Mouse (Mus musculus): Measurements from ENCODE around the gene Rfx8. TPM values are rescaled to one million over a fixed set of nuclear protein-coding genes. Genes with fewer than 3 reads are reported as not detected.

Gene Rfx8
- polyA plus RNA-seq, 1 experiment from 2014 or later: 0.23 TPM

GRCm38 (mm10) chr1:39729919-39730318 is 9.1 kb upstream of the Rfx8 start:
- no peak for ATAC-seq
- no peaks in the 10 kb centered on the region for H3K27me3 ChIP-seq (replicated peaks; ENCODE audit: control insufficient read depth, insufficient read depth, low read length)
- no peak overlapping the region for H3K4me3 ChIP-seq (ENCODE audit: low read length)
- H3K4me1 ChIP-seq (ENCODE audit: control insufficient read depth, insufficient read depth, low read depth, low read length): no peaks in the 10 kb centered on the region; the same call in 1 of the 2 replicates
- no peaks in the 10 kb centered on the region for H3K36me3 ChIP-seq (ENCODE audit: control insufficient read depth, insufficient read depth, low read length)
- H3K9ac ChIP-seq (ENCODE audit: low read depth, low read length): no peak overlapping the region
- no peak overlapping the region for H3K27ac ChIP-seq (ENCODE audit: low read depth, low read length)
- H3K4me2 ChIP-seq (ENCODE audit: low read length): no peak overlapping the region
- H3K9me3 ChIP-seq (ENCODE audit: control insufficient read depth, low read length): no peaks in the 10 kb centered on the region
- WGBS: 81% methylated on average over 6 of the region's 6 CpGs

- 20% methylated on average over 9 of the region's 9 CpGs for whole genome bisulfite sequencing
- Histone ChIP-seq H3K27me3 (replicated peaks; ENCODE audit: control insufficient read depth, insufficient read depth, low read length) (no peaks in the 10 kb centered on the region), H3K9me3 (ENCODE audit: control insufficient read depth, low read length) (no peaks in the 10 kb centered on the region), H3K4me3 (ENCODE audit: low read length) (peak overlapping the region; percentile 63), H3K9ac (ENCODE audit: low read depth, low read length) (peak overlapping the region; percentile 81), H3K4me1 (ENCODE audit: control insufficient read depth, insufficient read depth, low read depth, low read length) (peaks cover 11% of the 10 kb centered on the region), H3K4me2 (ENCODE audit: low read length) (peak overlapping the region; percentile 96), H3K27ac (ENCODE audit: low read depth, low read length) (no peak overlapping the region), H3K36me3 (ENCODE audit: control insufficient read depth, insufficient read depth, low read length) (no peaks in the 10 kb centered on the region)
- ATAC-seq: 0 out of 2 replicates have a peak, but pooled peaks have one; percentile 27
Measured at GRCm38 (mm10) chr1:39721351-39721726, 542 bp upstream of the Rfx8 start.

- ATAC-seq: no peak
- WGBS: 22% methylated on average over 2 of the region's 2 CpGs
- Histone ChIP-seq H3K4me1 (ENCODE audit: control insufficient read depth, insufficient read depth, low read depth, low read length) (peaks cover 11% of the 10 kb centered on the region), H3K9me3 (ENCODE audit: control insufficient read depth, low read length) (no peaks in the 10 kb centered on the region), H3K36me3 (ENCODE audit: control insufficient read depth, insufficient read depth, low read length) (no peaks in the 10 kb centered on the region), H3K4me3 (ENCODE audit: low read length) (peak overlapping the region; percentile 63; the same call in 1 of the 2 replicates), H3K27ac (ENCODE audit: low read depth, low read length) (no peak overlapping the region), H3K27me3 (replicated peaks; ENCODE audit: control insufficient read depth, insufficient read depth, low read length) (no peaks in the 10 kb centered on the region), H3K4me2 (ENCODE audit: low read length) (peak overlapping the region; percentile 96), H3K9ac (ENCODE audit: low read depth, low read length) (peak overlapping the region; percentile 81)
Measured at GRCm38 (mm10) chr1:39720186-39720585, 611 bp downstream of the Rfx8 start.

- H3K4me1 ChIP-seq (ENCODE audit: control insufficient read depth, insufficient read depth, low read depth, low read length): peaks cover 2% of the 10 kb centered on the region
- H3K9ac ChIP-seq (ENCODE audit: low read depth, low read length): no peak overlapping the region
- H3K4me2 ChIP-seq (ENCODE audit: low read length): no peak overlapping the region
- no peaks in the 10 kb centered on the region for H3K27me3 ChIP-seq (replicated peaks; ENCODE audit: control insufficient read depth, insufficient read depth, low read length)
- no peaks in the 10 kb centered on the region for H3K36me3 ChIP-seq (ENCODE audit: control insufficient read depth, insufficient read depth, low read length)
- 96% methylated on average over 7 of the region's 7 CpGs for WGBS
- no peaks in the 10 kb centered on the region for H3K9me3 ChIP-seq (ENCODE audit: control insufficient read depth, low read length)
- no peak for ATAC-seq
- H3K27ac ChIP-seq (ENCODE audit: low read depth, low read length): no peak overlapping the region
- H3K4me3 ChIP-seq (ENCODE audit: low read length): no peak overlapping the region
Measured at GRCm38 (mm10) chr1:39715551-39715950, 5.2 kb downstream of the Rfx8 start.

- H3K27ac ChIP-seq (ENCODE audit: low read depth, low read length): no peak overlapping the region
Measured at GRCm38 (mm10) chr1:39714729-39715128, 6.1 kb downstream of the Rfx8 start.

GRCm38 (mm10) chr1:39713842-39714658 is 6.7 kb downstream of the Rfx8 start:
- no peaks in the 10 kb centered on the region for H3K9me3 ChIP-seq (ENCODE audit: control insufficient read depth, low read length)
- no peak overlapping the region for H3K4me3 ChIP-seq (ENCODE audit: low read length)
- H3K27ac ChIP-seq (ENCODE audit: low read depth, low read length): no peak overlapping the region
- H3K9ac ChIP-seq (ENCODE audit: low read depth, low read length): no peak overlapping the region
- 61% methylated on average over 16 of the region's 16 CpGs for WGBS
- H3K27me3 ChIP-seq (replicated peaks; ENCODE audit: control insufficient read depth, insufficient read depth, low read length): no peaks in the 10 kb centered on the region
- H3K36me3 ChIP-seq (ENCODE audit: control insufficient read depth, insufficient read depth, low read length): no peaks in the 10 kb centered on the region
- ATAC-seq: peak; percentile 41
- no peaks in the 10 kb centered on the region for H3K4me1 ChIP-seq (ENCODE audit: control insufficient read depth, insufficient read depth, low read depth, low read length)
- no peak overlapping the region for H3K4me2 ChIP-seq (ENCODE audit: low read length)

More at GRCm38 (mm10) chr1:39714729-39715128, 6.1 kb downstream of the Rfx8 start:
- WGBS: 65% methylated on average over 3 of the region's 3 CpGs
- ATAC-seq: no peak
- no peaks in the 10 kb centered on the region for H3K27me3 ChIP-seq (replicated peaks; ENCODE audit: control insufficient read depth, insufficient read depth, low read length)
- H3K9me3 ChIP-seq (ENCODE audit: control insufficient read depth, low read length): no peaks in the 10 kb centered on the region
- H3K9ac ChIP-seq (ENCODE audit: low read depth, low read length): no peak overlapping the region
- H3K36me3 ChIP-seq (ENCODE audit: control insufficient read depth, insufficient read depth, low read length): no peaks in the 10 kb centered on the region
- H3K4me1 ChIP-seq (ENCODE audit: control insufficient read depth, insufficient read depth, low read depth, low read length): no peaks in the 10 kb centered on the region
- no peak overlapping the region for H3K4me3 ChIP-seq (ENCODE audit: low read length)
- no peak overlapping the region for H3K4me2 ChIP-seq (ENCODE audit: low read length)

- WGBS: 91% methylated on average over 8 of the region's 8 CpGs
- H3K9me3 ChIP-seq (ENCODE audit: control insufficient read depth, low read length): no peaks in the 10 kb centered on the region
- no peaks in the 10 kb centered on the region for H3K36me3 ChIP-seq (ENCODE audit: control insufficient read depth, insufficient read depth, low read length)
- no peak overlapping the region for H3K27ac ChIP-seq (ENCODE audit: low read depth, low read length)
- H3K4me1 ChIP-seq (ENCODE audit: control insufficient read depth, insufficient read depth, low read depth, low read length): no peaks in the 10 kb centered on the region
- H3K9ac ChIP-seq (ENCODE audit: low read depth, low read length): no peak overlapping the region
- H3K4me3 ChIP-seq (ENCODE audit: low read length): no peak overlapping the region
- no peak overlapping the region for H3K4me2 ChIP-seq (ENCODE audit: low read length)
- ATAC-seq: no peak
- H3K27me3 ChIP-seq (replicated peaks; ENCODE audit: control insufficient read depth, insufficient read depth, low read length): no peaks in the 10 kb centered on the region
Measured at GRCm38 (mm10) chr1:39713300-39713699, 7.5 kb downstream of the Rfx8 start.

GRCm38 (mm10) chr1:39712261-39712660 is 8.5 kb downstream of the Rfx8 start:
- Histone ChIP-seq H3K4me2 (ENCODE audit: low read length) (no peak overlapping the region), H3K36me3 (ENCODE audit: control insufficient read depth, insufficient read depth, low read length) (no peaks in the 10 kb centered on the region), H3K4me1 (ENCODE audit: control insufficient read depth, insufficient read depth, low read depth, low read length) (no peaks in the 10 kb centered on the region), H3K4me3 (ENCODE audit: low read length) (no peak overlapping the region), H3K27ac (ENCODE audit: low read depth, low read length) (no peak overlapping the region), H3K9ac (ENCODE audit: low read depth, low read length) (no peak overlapping the region), H3K9me3 (ENCODE audit: control insufficient read depth, low read length) (no peaks in the 10 kb centered on the region), H3K27me3 (replicated peaks; ENCODE audit: control insufficient read depth, insufficient read depth, low read length) (no peaks in the 10 kb centered on the region)
- no peak for ATAC-seq
- WGBS: 90% methylated on average over 7 of the region's 7 CpGs

GRCm38 (mm10) chr1:39710604-39711003 is 10.2 kb downstream of the Rfx8 start:
- Histone ChIP-seq H3K4me3 (ENCODE audit: low read length) (no peak overlapping the region), H3K27me3 (replicated peaks; ENCODE audit: control insufficient read depth, insufficient read depth, low read length) (no peaks in the 10 kb centered on the region), H3K9me3 (ENCODE audit: control insufficient read depth, low read length) (no peaks in the 10 kb centered on the region), H3K36me3 (ENCODE audit: control insufficient read depth, insufficient read depth, low read length) (no peaks in the 10 kb centered on the region), H3K4me2 (ENCODE audit: low read length) (no peak overlapping the region), H3K27ac (ENCODE audit: low read depth, low read length) (no peak overlapping the region), H3K4me1 (ENCODE audit: control insufficient read depth, insufficient read depth, low read depth, low read length) (no peaks in the 10 kb centered on the region), H3K9ac (ENCODE audit: low read depth, low read length) (no peak overlapping the region)
- no peak for ATAC-seq
- 75% methylated on average over 4 of the region's 4 CpGs for WGBS
